Mouse (Mus musculus): ENCODE data around the gene Grsf1. TPM values are rescaled to one million over a fixed set of nuclear protein-coding genes. Genes with fewer than 3 reads are reported as not detected.

The Grsf1 gene
- total and polyA plus RNA-seq, 2 experiments from 2014 or later: 39.9 to 61.8 TPM

- Histone ChIP-seq H3K9ac (replicated peaks; ENCODE audit: low read length) (no peak overlapping the region), H3K4me3 (ENCODE audit: low read length) (no peak overlapping the region), H3K27ac (no peak overlapping the region), H3K27me3 (ENCODE audit: insufficient read depth, low read length) (no peaks in the 10 kb centered on the region), H3K9me3 (ENCODE audit: low read length) (no peaks in the 10 kb centered on the region), H3K36me3 (ENCODE audit: insufficient read depth, low read length) (no peaks in the 10 kb centered on the region), H3K4me1 (ENCODE audit: insufficient read depth, low read length) (no peaks in the 10 kb centered on the region), H3K4me2 (ENCODE audit: low read depth, low read length) (no peak overlapping the region)
- TF ChIP-seq CTCF (IDR thresholded peaks at IDR 0.05; ENCODE audit: low read depth): no peak
- DNase-seq (ENCODE audit: low spot score) (no peak), ATAC-seq (no peak)
- WGBS: 45% methylated on average over 3 of the region's 3 CpGs
Measured at GRCm38 (mm10) chr5:88684226-88684625, 8.3 kb upstream of the Grsf1 start.

GRCm38 (mm10) chr5:88683706-88684105 lies 7.7 kb upstream of the Grsf1 start:
- 86% methylated on average over 9 of the region's 9 CpGs for WGBS

GRCm38 (mm10) chr5:88680567-88680966 lies 4.6 kb upstream of the Grsf1 start:
- TF ChIP-seq CTCF (IDR thresholded peaks at IDR 0.05; ENCODE audit: low read depth): no peak
- H3K36me3 ChIP-seq (ENCODE audit: insufficient read depth, low read length): no peaks in the 10 kb centered on the region
- no peak overlapping the region for H3K9ac ChIP-seq (replicated peaks; ENCODE audit: low read length)
- no peak for DNase-seq (ENCODE audit: low spot score)
- no peak overlapping the region for H3K4me2 ChIP-seq (ENCODE audit: low read depth, low read length)
- H3K27ac ChIP-seq: no peak overlapping the region
- no peaks in the 10 kb centered on the region for H3K4me1 ChIP-seq (ENCODE audit: insufficient read depth, low read length)
- 90% methylated on average over 6 of the region's 6 CpGs for whole genome bisulfite sequencing
- H3K4me3 ChIP-seq (ENCODE audit: low read length): no peak overlapping the region
- H3K27me3 ChIP-seq (ENCODE audit: insufficient read depth, low read length): no peaks in the 10 kb centered on the region
- no peaks in the 10 kb centered on the region for H3K9me3 ChIP-seq (ENCODE audit: low read length)
- ATAC-seq: no peak

More at GRCm38 (mm10) chr5:88683706-88684105, 7.7 kb upstream of the Grsf1 start:
- TF ChIP-seq CTCF (IDR thresholded peaks at IDR 0.05; ENCODE audit: low read depth): no peak
- Histone ChIP-seq H3K4me3 (ENCODE audit: low read length) (no peak overlapping the region), H3K27ac (no peak overlapping the region), H3K9me3 (ENCODE audit: low read length) (no peaks in the 10 kb centered on the region), H3K4me2 (ENCODE audit: low read depth, low read length) (no peak overlapping the region), H3K36me3 (ENCODE audit: insufficient read depth, low read length) (no peaks in the 10 kb centered on the region), H3K4me1 (ENCODE audit: insufficient read depth, low read length) (no peaks in the 10 kb centered on the region), H3K9ac (replicated peaks; ENCODE audit: low read length) (no peak overlapping the region), H3K27me3 (ENCODE audit: insufficient read depth, low read length) (no peaks in the 10 kb centered on the region)
- DNase-seq (ENCODE audit: low spot score): no peak
- ATAC-seq: no peak

- no peak for TF ChIP-seq CTCF (IDR thresholded peaks at IDR 0.05; ENCODE audit: low read depth)
- no peaks in the 10 kb centered on the region for H3K27me3 ChIP-seq (ENCODE audit: insufficient read depth, low read length)
- no peak overlapping the region for H3K4me2 ChIP-seq (ENCODE audit: low read depth, low read length)
- H3K36me3 ChIP-seq (ENCODE audit: insufficient read depth, low read length): no peaks in the 10 kb centered on the region
- no peak overlapping the region for H3K4me3 ChIP-seq (ENCODE audit: low read length)
- DNase-seq (ENCODE audit: low spot score) (no peak), ATAC-seq (no peak)
- WGBS: 7% methylated on average over 6 of the region's 6 CpGs
- no peak overlapping the region for H3K27ac ChIP-seq
- H3K4me1 ChIP-seq (ENCODE audit: insufficient read depth, low read length): no peaks in the 10 kb centered on the region
- no peaks in the 10 kb centered on the region for H3K9me3 ChIP-seq (ENCODE audit: low read length)
- H3K9ac ChIP-seq (replicated peaks; ENCODE audit: low read length): no peak overlapping the region
Measured at GRCm38 (mm10) chr5:88679341-88679740, 3.4 kb upstream of the Grsf1 start.

GRCm38 (mm10) chr5:88678929-88679328 lies 3.0 kb upstream of the Grsf1 start:
- DNase-seq (ENCODE audit: low spot score): no peak
- H3K4me2 ChIP-seq (ENCODE audit: low read depth, low read length): no peak overlapping the region
- no peaks in the 10 kb centered on the region for H3K27me3 ChIP-seq (ENCODE audit: insufficient read depth, low read length)
- no peak for ATAC-seq
- no peak overlapping the region for H3K4me3 ChIP-seq (ENCODE audit: low read length)
- no peak overlapping the region for H3K27ac ChIP-seq
- no peaks in the 10 kb centered on the region for H3K36me3 ChIP-seq (ENCODE audit: insufficient read depth, low read length)
- no peaks in the 10 kb centered on the region for H3K4me1 ChIP-seq (ENCODE audit: insufficient read depth, low read length)
- TF ChIP-seq CTCF (IDR thresholded peaks at IDR 0.05; ENCODE audit: low read depth): no peak
- 48% methylated on average over 7 of the region's 7 CpGs for WGBS
- no peak overlapping the region for H3K9ac ChIP-seq (replicated peaks; ENCODE audit: low read length)
- no peaks in the 10 kb centered on the region for H3K9me3 ChIP-seq (ENCODE audit: low read length)

- DNase-seq (ENCODE audit: low spot score): peak; percentile 49
- no peaks in the 10 kb centered on the region for H3K4me1 ChIP-seq (ENCODE audit: insufficient read depth, low read length)
Measured at GRCm38 (mm10) chr5:88674703-88675442, 1.1 kb downstream of the Grsf1 start.

GRCm38 (mm10) chr5:88663875-88664274 lies 12.1 kb downstream of the Grsf1 start:
- ATAC-seq: no peak
- H3K4me3 ChIP-seq (ENCODE audit: low read length): no peak overlapping the region

More at GRCm38 (mm10) chr5:88674703-88675442, 1.1 kb downstream of the Grsf1 start:
- peak overlapping the region; percentile 98 for H3K9ac ChIP-seq (replicated peaks; ENCODE audit: low read length)
- peak overlapping the region; percentile 72 for H3K4me2 ChIP-seq (ENCODE audit: low read depth, low read length)
- H3K36me3 ChIP-seq (ENCODE audit: insufficient read depth, low read length): peaks cover 8% of the 10 kb centered on the region; the same call in 1 of the 2 replicates
- H3K27ac ChIP-seq: peak overlapping the region; percentile 98
- TF ChIP-seq CTCF (IDR thresholded peaks at IDR 0.05; ENCODE audit: low read depth): no peak
- H3K9me3 ChIP-seq (ENCODE audit: low read length): no peaks in the 10 kb centered on the region
- under 1% methylated on average over 44 of the region's 47 CpGs for WGBS
- peak; percentile 68 for ATAC-seq
- H3K4me3 ChIP-seq (ENCODE audit: low read length): peak overlapping the region; percentile 85
- no peaks in the 10 kb centered on the region for H3K27me3 ChIP-seq (ENCODE audit: insufficient read depth, low read length)

More at GRCm38 (mm10) chr5:88663875-88664274, 12.1 kb downstream of the Grsf1 start:
- Histone ChIP-seq H3K36me3 (ENCODE audit: insufficient read depth, low read length) (peaks cover 56% of the 10 kb centered on the region), H3K4me2 (ENCODE audit: low read depth, low read length) (no peak overlapping the region), H3K27ac (no peak overlapping the region), H3K27me3 (ENCODE audit: insufficient read depth, low read length) (no peaks in the 10 kb centered on the region), H3K9ac (replicated peaks; ENCODE audit: low read length) (no peak overlapping the region), H3K4me1 (ENCODE audit: insufficient read depth, low read length) (no peaks in the 10 kb centered on the region), H3K9me3 (ENCODE audit: low read length) (no peaks in the 10 kb centered on the region)
- 80% methylated on average over 5 of the region's 5 CpGs for WGBS
- DNase-seq (ENCODE audit: low spot score): no peak
- TF ChIP-seq CTCF (IDR thresholded peaks at IDR 0.05; ENCODE audit: low read depth): no peak

Measured in hindbrain, postnatal 0 days (tissue).